Mouse (Mus musculus) intestine, postnatal 0 days (tissue): ENCODE results near the gene Piwil4. TPM values are rescaled to one million over a fixed set of nuclear protein-coding genes. Genes with fewer than 3 reads are reported as not detected.

ENCODE experiments used
- ATAC-seq: fragments of 200-750 bp; cut with Nextera tagmentation; 2 replicates; pipeline ENCODE4 v1.8.0; 2017; ENCODE audit warnings: mild to moderate bottlenecking, moderate TSS enrichment, moderate library complexity
- H3K27ac ChIP-seq: fragments of 300-500 bp; sonication (generic); 2 replicates; pipeline ENCODE4 v1.5.1; 2014; ENCODE audit warnings: mild to moderate bottlenecking, low read depth, low read length, moderate library complexity
- H3K27me3 ChIP-seq: fragments of 300-500 bp; sonication (generic); replicated peaks from 2 replicates; pipeline ENCODE4 v1.6.1; 2014; ENCODE audit warnings: low read length, mixed read lengths; ENCODE audit not compliant: control insufficient read depth, insufficient read depth
- H3K36me3 ChIP-seq: fragments of 300-500 bp; sonication (generic); 2 replicates; pipeline ENCODE4 v1.6.1; 2014; ENCODE audit warnings: mild to moderate bottlenecking, moderate library complexity; ENCODE audit not compliant: control insufficient read depth, insufficient read depth
- H3K4me1 ChIP-seq: fragments of 300-500 bp; sonication (generic); replicated peaks from 2 replicates; pipeline ENCODE4 v1.6.1; 2014; ENCODE audit warnings: antibody characterized with exemption, low read length, mixed read lengths; ENCODE audit not compliant: control insufficient read depth, insufficient read depth
- H3K4me2 ChIP-seq: fragments of 300-500 bp; sonication (generic); replicated peaks from 2 replicates; pipeline ENCODE4 v1.6.1; 2014; ENCODE audit warnings: low read depth, mild to moderate bottlenecking, moderate library complexity
- H3K4me3 ChIP-seq: fragments of 300-500 bp; sonication (generic); 2 replicates; pipeline ENCODE4 v1.5.1; 2014; ENCODE audit warnings: low read depth, low read length
- H3K9ac ChIP-seq: fragments of 300-500 bp; sonication (generic); 2 replicates; pipeline ENCODE4 v1.6.1; 2014; ENCODE audit warnings: mild to moderate bottlenecking, low read depth, low read length
- H3K9me3 ChIP-seq: fragments of 300-500 bp; sonication (generic); 2 replicates; pipeline ENCODE4 v1.6.1; 2016; ENCODE audit warnings: mixed run types; ENCODE audit not compliant: control insufficient read depth
- CTCF ChIP-seq: sonication (generic); IDR thresholded peaks from 2 replicates; pipeline ENCODE4 v1.5.1; 2016; ENCODE audit warnings: low read depth, mild to moderate bottlenecking, control low read depth, antibody characterized with exemption, moderate library complexity
- WGBS: fragments of 180-500 bp; shearing (Covaris S2); extraction: QIAGEN DNeasy Blood & Tissue Kit; methylation state at CpG from one replicate; pipeline ENCODE4 v1.1.7; 2014; 5-methylcytosine and 5-hydroxymethylcytosine counted together
- polyA plus RNA-seq: library from polyadenylated mRNA; unstranded; fragments of >200 nt; fragmentation: Nextera tagmentation; extraction: Ambion mirVana; gene quantifications from 2 replicates; pipeline ENCODE4 v1.2.1, GENCODE M21; 2015

Piwil4 gene
- polyA plus RNA-seq, result 0.17 and 0.18 TPM in 2 replicates

- no peak for ATAC-seq
- TF ChIP-seq CTCF, result no peak
- no peak within 1 kb of the TSS for H3K27ac ChIP-seq
- WGBS, result 87% methylated on average over 19 of the region's 19 CpGs
- H3K4me3 ChIP-seq, result no peak within 1 kb of the TSS
- no peaks in the 10 kb centered on the region for H3K27me3 ChIP-seq
- H3K4me1 ChIP-seq, result 0 out of 2 replicates have a peak, but pooled peaks cover 3% of the 10 kb centered on the region
- H3K4me2 ChIP-seq, result no peak within 1 kb of the TSS
- H3K36me3 ChIP-seq, result no peaks in the 10 kb centered on the region
- no peaks in the 10 kb centered on the region for H3K9me3 ChIP-seq
- H3K9ac ChIP-seq, result no peak within 1 kb of the TSS
These were observed at the start of gene Piwil4 for GRCm38 (mm10) chr9:14740151-14740924. Gene Piwil4, minus strand, starts transcription at chr9:14740733.

- Histone ChIP-seq H3K27ac (no peak overlapping the region), H3K4me1 (0 out of 2 replicates have a peak, but pooled peaks cover 3% of the 10 kb centered on the region), H3K4me2 (no peak overlapping the region), H3K9ac (no peak overlapping the region), H3K36me3 (peaks cover 35% of the 10 kb centered on the region), H3K4me3 (no peak overlapping the region), H3K9me3 (no peaks in the 10 kb centered on the region), H3K27me3 (no peaks in the 10 kb centered on the region)
- no peak for ATAC-seq
- 92% methylated on average over 6 of the region's 6 CpGs for WGBS
- TF ChIP-seq CTCF, result no peak
These were observed 46.8 kb upstream of the Piwil4 start for GRCm38 (mm10) chr9:14787356-14787755.

GRCm38 (mm10) chr9:14784039-14785002 is 43.8 kb upstream of the Piwil4 start, which contains the start of the genes Mre11a and Ankrd49:
Gene Mre11a, plus strand, starts transcription at chr9:14784654.
Gene Ankrd49, minus strand, starts transcription at chr9:14784856.
- under 1% methylated on average over 62 of the region's 62 CpGs for WGBS
- Histone ChIP-seq H3K27ac (peak within 1 kb of the TSS; percentile 83), H3K4me1 (0 out of 2 replicates have a peak, but pooled peaks cover 3% of the 10 kb centered on the region), H3K4me2 (peak within 1 kb of the TSS; percentile 85), H3K27me3 (no peaks in the 10 kb centered on the region), H3K9me3 (no peaks in the 10 kb centered on the region), H3K9ac (peak within 1 kb of the TSS; percentile 89), H3K36me3 (peaks cover 29% of the 10 kb centered on the region), H3K4me3 (peak within 1 kb of the TSS; percentile 73)
- ATAC-seq, result peak; percentile 100
- TF ChIP-seq CTCF, result peak; percentile 23

GRCm38 (mm10) chr9:14778341-14778740 is 37.8 kb upstream of the Piwil4 start:
- 30% methylated on average over 13 of the region's 13 CpGs for WGBS

GRCm38 (mm10) chr9:14773813-14774212 is 33.3 kb upstream of the Piwil4 start:
- Histone ChIP-seq H3K9me3 (no peaks in the 10 kb centered on the region), H3K4me3 (no peak overlapping the region), H3K9ac (no peak overlapping the region), H3K36me3 (0 out of 2 replicates have a peak, but pooled peaks cover 7% of the 10 kb centered on the region), H3K27me3 (0 out of 2 replicates have a peak, but pooled peaks cover 4% of the 10 kb centered on the region), H3K27ac (no peak overlapping the region), H3K4me2 (no peak overlapping the region), H3K4me1 (0 out of 2 replicates have a peak, but pooled peaks cover 3% of the 10 kb centered on the region)
- WGBS, result 44% methylated on average over 2 of the region's 2 CpGs
- TF ChIP-seq CTCF, result peak; percentile 55
- no peak for ATAC-seq

More at GRCm38 (mm10) chr9:14778341-14778740, 37.8 kb upstream of the Piwil4 start:
- peaks cover 21% of the 10 kb centered on the region; the same call in 1 of the 2 replicates for H3K36me3 ChIP-seq
- H3K27ac ChIP-seq, result no peak overlapping the region
- no peak for ATAC-seq
- no peak overlapping the region for H3K4me3 ChIP-seq
- peak overlapping the region; percentile 35 for H3K4me2 ChIP-seq
- H3K9ac ChIP-seq, result no peak overlapping the region
- H3K27me3 ChIP-seq, result no peaks in the 10 kb centered on the region
- no peaks in the 10 kb centered on the region for H3K9me3 ChIP-seq
- TF ChIP-seq CTCF, result no peak
- H3K4me1 ChIP-seq, result 0 out of 2 replicates have a peak, but pooled peaks cover 3% of the 10 kb centered on the region
